Mouse (Mus musculus): ENCODE results near the gene Usp39. TPM values are rescaled to one million over a fixed set of nuclear protein-coding genes. Genes with fewer than 3 reads are reported as not detected.
A peak's percentile ranks its signal among the peaks of the same experiment; 100 is the strongest.

The Usp39 gene
- total and polyA plus RNA-seq, 2 experiments from 2014 or later = 33.1 to 64.6 TPM

- no peak overlapping the region for H3K4me2 ChIP-seq (ENCODE audit: low read depth, low read length)
- H3K27ac ChIP-seq = no peak overlapping the region
- no peak overlapping the region for H3K9ac ChIP-seq (replicated peaks; ENCODE audit: low read length)
- H3K9me3 ChIP-seq (ENCODE audit: low read length) = no peaks in the 10 kb centered on the region
- DNase-seq (ENCODE audit: low spot score) (no peak), ATAC-seq (no peak)
- no peak overlapping the region for H3K4me3 ChIP-seq (ENCODE audit: low read length)
- H3K4me1 ChIP-seq (ENCODE audit: insufficient read depth, low read length) = no peaks in the 10 kb centered on the region
- no peak for TF ChIP-seq CTCF (IDR thresholded peaks at IDR 0.05; ENCODE audit: low read depth)
- no peaks in the 10 kb centered on the region for H3K36me3 ChIP-seq (ENCODE audit: insufficient read depth, low read length)
- WGBS = 85% methylated on average over 6 of the region's 6 CpGs
- peaks cover 4% of the 10 kb centered on the region for H3K27me3 ChIP-seq (ENCODE audit: insufficient read depth, low read length)
These were observed 37.5 kb upstream of the Usp39 start for GRCm38 (mm10) chr6:72382494-72382893.

- H3K9me3 ChIP-seq (ENCODE audit: low read length) = no peaks in the 10 kb centered on the region
- ATAC-seq = peak; percentile 80
- no peak for TF ChIP-seq CTCF (IDR thresholded peaks at IDR 0.05; ENCODE audit: low read depth)
- H3K4me2 ChIP-seq (ENCODE audit: low read depth, low read length) = peak within 1 kb of the TSS; percentile 58
- H3K9ac ChIP-seq (replicated peaks; ENCODE audit: low read length) = peak within 1 kb of the TSS; percentile 45; the same call in 1 of the 2 replicates
- DNase-seq (ENCODE audit: low spot score) = peak; percentile 41
- H3K36me3 ChIP-seq (ENCODE audit: insufficient read depth, low read length) = no peaks in the 10 kb centered on the region
- H3K27me3 ChIP-seq (ENCODE audit: insufficient read depth, low read length) = peaks cover 4% of the 10 kb centered on the region
- no peaks in the 10 kb centered on the region for H3K4me1 ChIP-seq (ENCODE audit: insufficient read depth, low read length)
- H3K4me3 ChIP-seq (ENCODE audit: low read length) = peak within 1 kb of the TSS; percentile 40
- H3K27ac ChIP-seq = 0 out of 2 replicates have a peak within 1 kb of the TSS, but pooled peaks have one; percentile 29
- 3% methylated on average over 48 of the region's 49 CpGs for WGBS
These were observed 35.3 kb upstream of the Usp39 start, which contains the start of gene Vamp5 for GRCm38 (mm10) chr6:72380131-72380770. TSS of gene Vamp5 (minus strand) at chr6:72380468.

GRCm38 (mm10) chr6:72379377-72380130 is 34.6 kb upstream of the Usp39 start:
- H3K27ac ChIP-seq = 0 out of 2 replicates have a peak overlapping the region, but pooled peaks have one; percentile 29
- no peak for TF ChIP-seq CTCF (IDR thresholded peaks at IDR 0.05; ENCODE audit: low read depth)
- no peaks in the 10 kb centered on the region for H3K4me1 ChIP-seq (ENCODE audit: insufficient read depth, low read length)
- no peak for ATAC-seq
- peak overlapping the region; percentile 58 for H3K4me2 ChIP-seq (ENCODE audit: low read depth, low read length)
- peak overlapping the region; percentile 45; the same call in 1 of the 2 replicates for H3K9ac ChIP-seq (replicated peaks; ENCODE audit: low read length)
- peaks cover 4% of the 10 kb centered on the region for H3K27me3 ChIP-seq (ENCODE audit: insufficient read depth, low read length)
- H3K9me3 ChIP-seq (ENCODE audit: low read length) = no peaks in the 10 kb centered on the region
- WGBS = 53% methylated on average over 7 of the region's 7 CpGs
- peak overlapping the region; percentile 40 for H3K4me3 ChIP-seq (ENCODE audit: low read length)
- H3K36me3 ChIP-seq (ENCODE audit: insufficient read depth, low read length) = no peaks in the 10 kb centered on the region
- no peak for DNase-seq (ENCODE audit: low spot score)

- WGBS = 85% methylated on average over 8 of the region's 8 CpGs
- ATAC-seq (no peak), DNase-seq (ENCODE audit: low spot score) (no peak)
- no peaks in the 10 kb centered on the region for H3K4me1 ChIP-seq (ENCODE audit: insufficient read depth, low read length)
- TF ChIP-seq CTCF (IDR thresholded peaks at IDR 0.05; ENCODE audit: low read depth) = no peak
- H3K9me3 ChIP-seq (ENCODE audit: low read length) = no peaks in the 10 kb centered on the region
- H3K4me2 ChIP-seq (ENCODE audit: low read depth, low read length) = no peak overlapping the region
- no peaks in the 10 kb centered on the region for H3K36me3 ChIP-seq (ENCODE audit: insufficient read depth, low read length)
- peaks cover 4% of the 10 kb centered on the region for H3K27me3 ChIP-seq (ENCODE audit: insufficient read depth, low read length)
- H3K4me3 ChIP-seq (ENCODE audit: low read length) = no peak overlapping the region
- no peak overlapping the region for H3K27ac ChIP-seq
- H3K9ac ChIP-seq (replicated peaks; ENCODE audit: low read length) = no peak overlapping the region
These were observed 33.7 kb upstream of the Usp39 start for GRCm38 (mm10) chr6:72378510-72379234.

- H3K27me3 ChIP-seq (ENCODE audit: insufficient read depth, low read length) = peaks cover 4% of the 10 kb centered on the region
- DNase-seq (ENCODE audit: low spot score) (no peak), ATAC-seq (no peak)
- H3K4me1 ChIP-seq (ENCODE audit: insufficient read depth, low read length) = no peaks in the 10 kb centered on the region
- H3K9me3 ChIP-seq (ENCODE audit: low read length) = no peaks in the 10 kb centered on the region
- TF ChIP-seq CTCF (IDR thresholded peaks at IDR 0.05; ENCODE audit: low read depth) = no peak
- H3K4me3 ChIP-seq (ENCODE audit: low read length) = no peak overlapping the region
- H3K36me3 ChIP-seq (ENCODE audit: insufficient read depth, low read length) = no peaks in the 10 kb centered on the region
- no peak overlapping the region for H3K4me2 ChIP-seq (ENCODE audit: low read depth, low read length)
- no peak overlapping the region for H3K9ac ChIP-seq (replicated peaks; ENCODE audit: low read length)
- no peak overlapping the region for H3K27ac ChIP-seq
- 80% methylated on average over 15 of the region's 15 CpGs for WGBS
These were observed 30.0 kb upstream of the Usp39 start for GRCm38 (mm10) chr6:72374820-72375563.

GRCm38 (mm10) chr6:72374206-72374605 is 29.2 kb upstream of the Usp39 start:
- no peaks in the 10 kb centered on the region for H3K36me3 ChIP-seq (ENCODE audit: insufficient read depth, low read length)

More at GRCm38 (mm10) chr6:72374206-72374605, 29.2 kb upstream of the Usp39 start:
- no peak for TF ChIP-seq CTCF (IDR thresholded peaks at IDR 0.05; ENCODE audit: low read depth)
- ATAC-seq = no peak
- WGBS = 63% methylated on average over 7 of the region's 7 CpGs
- Histone ChIP-seq H3K4me3 (ENCODE audit: low read length) (no peak overlapping the region), H3K27ac (no peak overlapping the region), H3K4me2 (ENCODE audit: low read depth, low read length) (no peak overlapping the region), H3K27me3 (ENCODE audit: insufficient read depth, low read length) (no peaks in the 10 kb centered on the region), H3K9me3 (ENCODE audit: low read length) (no peaks in the 10 kb centered on the region), H3K4me1 (ENCODE audit: insufficient read depth, low read length) (no peaks in the 10 kb centered on the region), H3K9ac (replicated peaks; ENCODE audit: low read length) (no peak overlapping the region)
- no peak for DNase-seq (ENCODE audit: low spot score)

Data from hindbrain, postnatal 0 days (tissue).